ENCODE assay signal across 9 mouse cellular contexts in genomic region chr17:27945546-27946216, GRCm38 (mm10). TPM values are rescaled to one million over a fixed set of nuclear protein-coding genes. Genes with fewer than 3 reads are reported as not detected.
A peak's percentile ranks its signal among the peaks of the same experiment; 100 is the strongest.
DNase-seq lines count a peak whose midpoint lies in the region; ATAC-seq lines count a peak whose summit lies in the region.
"Had no signal": no experiment of that assay in that cellular context is flagged by ENCODE, and none has a peak within 500 bp of the region (broad histone marks: within the 10 kb centered on the region; RNA-seq: fewer than 3 reads in every experiment).

No protein-coding gene starts in this region.

- H3K27ac ChIP-seq in hindbrain, embryonic 10.5 days, result peak overlapping the region; percentile 53; the same call in 1 of the 2 replicates
- peak overlapping the region; percentile 68 for H3K27ac ChIP-seq in limb, embryonic 10.5 days
- peak overlapping the region; percentile 75 for H3K27ac ChIP-seq in neural tube, embryonic 13.5 days (replicated peaks)

- H3K9ac ChIP-seq in neural tube, embryonic 13.5 days, result no peak overlapping the region

- intact Hi-C loops in left cerebral cortex, postnatal 10 days (cut with DNase I), result no loop called here
- intact Hi-C loops in left cerebral cortex, postnatal 36 days (cut with DNase I), result no loop called here

- DNase-seq in left cerebral cortex, postnatal 10 days (ENCODE audit: extremely low spot score in 1 of 2, low spot score in 2 of 2), result peak; percentile 24 to 75
- no peak for DNase-seq in left cerebral cortex, postnatal 36 days (ENCODE audit: low spot score in 2 of 2)
- DNase-seq in cerebellum, adult 18-20 months, result peak; percentile 92 to 96
- no peak for DNase-seq in hindbrain, embryonic 10.5 days (ENCODE audit: low spot score)
- no peak for DNase-seq in limb, embryonic 10.5 days (ENCODE audit: low spot score)
- DNase-seq in right cerebral cortex, postnatal 25 days, result no peak
- no peak for DNase-seq in gastrocnemius, adult 8-10 months (ENCODE audit: low spot score in 2 of 2)

- peak; percentile 15; the same call in 1 of the 2 replicates for ATAC-seq in neural tube, embryonic 13.5 days (ENCODE audit: low read depth)

- H3K4me1 ChIP-seq in hindbrain, embryonic 10.5 days (replicated peaks), result peaks cover 28% of the 10 kb centered on the region
- H3K4me1 ChIP-seq in limb, embryonic 10.5 days, result peaks cover 36% of the 10 kb centered on the region
- peaks cover 40% of the 10 kb centered on the region for H3K4me1 ChIP-seq in neural tube, embryonic 13.5 days (replicated peaks)

- H3K4me3 ChIP-seq in hindbrain, embryonic 10.5 days, result no peak overlapping the region
- H3K4me3 ChIP-seq in limb, embryonic 10.5 days, result no peak overlapping the region
- H3K4me3 ChIP-seq in neural tube, embryonic 13.5 days, result no peak overlapping the region

- H3K9me3 ChIP-seq in hindbrain, embryonic 10.5 days, result no peaks in the 10 kb centered on the region
- no peaks in the 10 kb centered on the region for H3K9me3 ChIP-seq in limb, embryonic 10.5 days (replicated peaks)
- no peaks in the 10 kb centered on the region for H3K9me3 ChIP-seq in neural tube, embryonic 13.5 days
- H3K9me3 ChIP-seq: G1E had no signal

- 66% methylated on average over 6 of the region's 6 CpGs for WGBS in hindbrain, embryonic 10.5 days
- WGBS in limb, embryonic 10.5 days, result 74% methylated on average over 6 of the region's 6 CpGs
- WGBS in neural tube, embryonic 13.5 days, result 38% methylated on average over 6 of the region's 6 CpGs

- H3K27me3 ChIP-seq in hindbrain, embryonic 10.5 days (ENCODE audit: insufficient read depth, poor library complexity, severe bottlenecking), result no peaks in the 10 kb centered on the region
- no peaks in the 10 kb centered on the region for H3K27me3 ChIP-seq in limb, embryonic 10.5 days (ENCODE audit: low read depth, poor library complexity, severe bottlenecking)
- H3K27me3 ChIP-seq in neural tube, embryonic 13.5 days, result no peaks in the 10 kb centered on the region

- H3K36me3 ChIP-seq in hindbrain, embryonic 10.5 days, result no peaks in the 10 kb centered on the region
- H3K36me3 ChIP-seq in limb, embryonic 10.5 days, result no peaks in the 10 kb centered on the region
- H3K36me3 ChIP-seq in neural tube, embryonic 13.5 days, result no peaks in the 10 kb centered on the region

- no peak overlapping the region for H3K4me2 ChIP-seq in neural tube, embryonic 13.5 days

RNA-seq across cellular contexts. Expression of gene Taf11, which starts 36.0 kb away (rescaled TPM):
- 10 to 100 TPM; 35.2 to 38.3 TPM for total RNA-seq in left cerebral cortex, postnatal 10 days (2021)
- 10 to 100 TPM; 47.2 to 47.7 TPM for total RNA-seq in left cerebral cortex, postnatal 36 days (2021)
- 81.0 and 90.4 TPM in 2 replicates for polyA plus RNA-seq in hindbrain, embryonic 10.5 days (2016; fragmentation: Nextera tagmentation; extraction: Ambion mirVana)
- 92.8 and 93.9 TPM in 2 replicates for polyA plus RNA-seq in limb, embryonic 10.5 days (2016; fragmentation: Nextera tagmentation; extraction: Ambion mirVana)
- polyA plus RNA-seq in neural tube, embryonic 13.5 days (2015; fragmentation: Nextera tagmentation; extraction: Ambion mirVana), result 69.2 and 79.7 TPM in 2 replicates
- 10 to 100 TPM; 15.9 to 18.8 (median 17.0) TPM for total RNA-seq in gastrocnemius, adult 8-10 months (2022)

RNA-seq across cellular contexts. Expression of gene Anks1, which starts 36.6 kb away (rescaled TPM):
- total RNA-seq in left cerebral cortex, postnatal 10 days (2021), result 10 to 100 TPM; 37.3 to 37.7 TPM
- 10 to 100 TPM; 34.5 to 42.3 TPM for total RNA-seq in left cerebral cortex, postnatal 36 days (2021)
- 25.0 and 62.0 TPM in 2 replicates for polyA plus RNA-seq in hindbrain, embryonic 10.5 days (2016; fragmentation: Nextera tagmentation; extraction: Ambion mirVana)
- polyA plus RNA-seq in limb, embryonic 10.5 days (2016; fragmentation: Nextera tagmentation; extraction: Ambion mirVana), result 13.3 and 15.5 TPM in 2 replicates
- 61.9 and 67.9 TPM in 2 replicates for polyA plus RNA-seq in neural tube, embryonic 13.5 days (2015; fragmentation: Nextera tagmentation; extraction: Ambion mirVana)
- total RNA-seq in gastrocnemius, adult 8-10 months (2022), result 1 to 10 TPM; 6.3 to 9.2 (median 7.9) TPM

Comparison
In these comparisons a context has a peak if more than half of its experiments do, and no peak if none do; other contexts are left out.
1. DNase-seq: peak in left cerebral cortex, postnatal 10 days (2 of 2) and cerebellum, adult 18-20 months (2 of 2); none in left cerebral cortex, postnatal 36 days (0 of 2), hindbrain, embryonic 10.5 days (single experiment), limb, embryonic 10.5 days (single experiment), right cerebral cortex, postnatal 25 days (single experiment) and gastrocnemius, adult 8-10 months (0 of 2).
2. Peak in every context shown above with its lines, with median percentiles within 50 percentile points of each other: H3K27ac ChIP-seq.